Mouse (Mus musculus) hindbrain, postnatal 0 days (tissue): ENCODE data around the gene Cdc20. TPM values are rescaled to one million over a fixed set of nuclear protein-coding genes. Genes with fewer than 3 reads are reported as not detected.

ENCODE experiments used
- ATAC-seq: fragments of 200-750 bp; cut with Nextera tagmentation; 2 replicates; pipeline ENCODE4 v1.8.0; 2017; ENCODE audit warnings: mild to moderate bottlenecking, moderate TSS enrichment, moderate library complexity
- DNase-seq: peaks from one replicate; pipeline ENCODE4 v3.0.0-alpha.2; 2015; ENCODE audit warnings: low spot score
- H3K27ac ChIP-seq: fragments of 300-500 bp; sonication (generic); 2 replicates; pipeline ENCODE4 v1.5.1; 2014; ENCODE audit warnings: mild to moderate bottlenecking
- H3K27me3 ChIP-seq: fragments of 300-500 bp; sonication (generic); 2 replicates; pipeline ENCODE4 v1.6.1; 2014; ENCODE audit warnings: low read length, mixed read lengths; ENCODE audit not compliant: insufficient read depth
- H3K36me3 ChIP-seq: fragments of 300-500 bp; sonication (generic); 2 replicates; pipeline ENCODE4 v1.6.1; 2014; ENCODE audit warnings: low read length, mixed read lengths; ENCODE audit not compliant: insufficient read depth
- H3K4me1 ChIP-seq: fragments of 300-500 bp; sonication (generic); 2 replicates; pipeline ENCODE4 v1.6.1; 2014; ENCODE audit warnings: antibody characterized with exemption, low read length, mixed read lengths; ENCODE audit not compliant: insufficient read depth
- H3K4me2 ChIP-seq: fragments of 300-500 bp; sonication (generic); 2 replicates; pipeline ENCODE4 v1.6.1; 2014; ENCODE audit warnings: low read depth, mild to moderate bottlenecking, low read length, moderate library complexity, mixed read lengths
- H3K4me3 ChIP-seq: fragments of 300-500 bp; sonication (generic); 2 replicates; pipeline ENCODE4 v1.5.1; 2014; ENCODE audit warnings: low read length
- H3K9ac ChIP-seq: fragments of 300-500 bp; sonication (generic); replicated peaks from 2 replicates; pipeline ENCODE4 v1.6.1; 2014; ENCODE audit warnings: mild to moderate bottlenecking, low read length, moderate library complexity, mixed read lengths
- H3K9me3 ChIP-seq: fragments of 300-500 bp; sonication (generic); 2 replicates; pipeline ENCODE4 v1.6.1; 2016; ENCODE audit warnings: low read length, mixed read lengths
- CTCF ChIP-seq: IDR thresholded peaks from 2 replicates; pipeline ENCODE4 v1.5.1; 2016; ENCODE audit warnings: antibody characterized with exemption, control low read depth, low read depth
- WGBS: fragments of 180-500 bp; shearing (Covaris S2); extraction: QIAGEN DNeasy Blood & Tissue Kit; methylation state at CpG from one replicate; pipeline ENCODE4 v1.1.7; 2014; 5-methylcytosine and 5-hydroxymethylcytosine counted together
- polyA plus RNA-seq: library from polyadenylated mRNA; unstranded; fragments of >200 nt; fragmentation: Nextera tagmentation; extraction: Ambion mirVana; gene quantifications from 2 replicates; pipeline ENCODE4 v1.2.1, GENCODE M21; 2015
- total RNA-seq: library from RNA; depleted of rRNA; stranded (reverse); fragments of >200 nt; gene quantifications from 2 replicates; pipeline ENCODE4 v1.2.3, GENCODE M21; 2014

The Cdc20 gene
- total and polyA plus RNA-seq, 2 experiments from 2014 or later: 36.3 to 40.7 TPM

- WGBS: 68% methylated on average over 7 of the region's 7 CpGs
- Histone ChIP-seq H3K4me2 (peak overlapping the region; percentile 96; the same call in 1 of the 2 replicates), H3K9ac (0 out of 2 replicates have a peak overlapping the region, but pooled peaks have one; percentile 57), H3K27me3 (no peaks in the 10 kb centered on the region), H3K4me3 (no peak overlapping the region), H3K4me1 (peaks cover 15% of the 10 kb centered on the region), H3K9me3 (no peaks in the 10 kb centered on the region), H3K36me3 (peaks cover 12% of the 10 kb centered on the region), H3K27ac (no peak overlapping the region)
- DNase-seq (no peak), ATAC-seq (no peak)
- no peak for TF ChIP-seq CTCF
Measured at GRCm38 (mm10) chr4:118429215-118429895, 7.8 kb downstream of the Cdc20 start.

- H3K27me3 ChIP-seq: no peaks in the 10 kb centered on the region
- H3K9me3 ChIP-seq: no peaks in the 10 kb centered on the region
- no peak for TF ChIP-seq CTCF
- peak overlapping the region; percentile 50 for H3K4me3 ChIP-seq
- peak overlapping the region; percentile 57 for H3K9ac ChIP-seq
- peak overlapping the region; percentile 77; the same call in 1 of the 2 replicates for H3K27ac ChIP-seq
- H3K36me3 ChIP-seq: peaks cover 12% of the 10 kb centered on the region
- WGBS: 49% methylated on average over 15 of the region's 15 CpGs
- H3K4me2 ChIP-seq: peak overlapping the region; percentile 96
- DNase-seq (no peak), ATAC-seq (peak; percentile 4; the same call in 1 of the 2 replicates)
- peaks cover 15% of the 10 kb centered on the region for H3K4me1 ChIP-seq
Measured at GRCm38 (mm10) chr4:118428531-118429214, 8.5 kb downstream of the Cdc20 start.

- 1% methylated on average over 20 of the region's 31 CpGs for WGBS
- DNase-seq: peak; percentile 85
Measured at GRCm38 (mm10) chr4:118427768-118428451, 9.2 kb downstream of the Cdc20 start, which contains the start of gene Elovl1. Elovl1 (plus strand) TSS chr4:118428093.

GRCm38 (mm10) chr4:118427415-118427767 is 9.8 kb downstream of the Cdc20 start:
- Histone ChIP-seq H3K4me1 (peaks cover 15% of the 10 kb centered on the region), H3K9ac (peak overlapping the region; percentile 57), H3K4me3 (peak overlapping the region; percentile 50), H3K27ac (peak overlapping the region; percentile 77), H3K9me3 (no peaks in the 10 kb centered on the region), H3K27me3 (no peaks in the 10 kb centered on the region), H3K4me2 (peak overlapping the region; percentile 96), H3K36me3 (peaks cover 12% of the 10 kb centered on the region)
- ATAC-seq (no peak; the same call in 1 of the 2 replicates), DNase-seq (no peak)
- 2% methylated on average over 5 of the region's 5 CpGs for WGBS
- no peak for TF ChIP-seq CTCF

More at GRCm38 (mm10) chr4:118427768-118428451, 9.2 kb downstream of the Cdc20 start, which contains the start of gene Elovl1:
- Histone ChIP-seq H3K27ac (peak within 1 kb of the TSS; percentile 77), H3K9ac (peak within 1 kb of the TSS; percentile 57), H3K9me3 (no peaks in the 10 kb centered on the region), H3K4me3 (peak within 1 kb of the TSS; percentile 50), H3K4me2 (peak within 1 kb of the TSS; percentile 96), H3K36me3 (peaks cover 12% of the 10 kb centered on the region), H3K27me3 (no peaks in the 10 kb centered on the region), H3K4me1 (peaks cover 15% of the 10 kb centered on the region)
- TF ChIP-seq CTCF: peak; percentile 56
- ATAC-seq: peak; percentile 93

- peaks cover 13% of the 10 kb centered on the region; the same call in 1 of the 2 replicates for H3K36me3 ChIP-seq
- no peak for TF ChIP-seq CTCF
Measured at GRCm38 (mm10) chr4:118425374-118425773, 11.8 kb downstream of the Cdc20 start.

GRCm38 (mm10) chr4:118424541-118425160 is 12.5 kb downstream of the Cdc20 start:
- no peak overlapping the region for H3K4me2 ChIP-seq
- H3K9me3 ChIP-seq: no peaks in the 10 kb centered on the region
- no peak for ATAC-seq
- no peaks in the 10 kb centered on the region for H3K27me3 ChIP-seq
- no peak overlapping the region for H3K4me3 ChIP-seq
- peaks cover 17% of the 10 kb centered on the region; the same call in 1 of the 2 replicates for H3K36me3 ChIP-seq
- H3K27ac ChIP-seq: no peak overlapping the region
- no peak overlapping the region for H3K9ac ChIP-seq
- WGBS: 83% methylated on average over 4 of the region's 4 CpGs
- no peak for DNase-seq
- no peak for TF ChIP-seq CTCF
- H3K4me1 ChIP-seq: peaks cover 15% of the 10 kb centered on the region

More at GRCm38 (mm10) chr4:118425374-118425773, 11.8 kb downstream of the Cdc20 start:
- H3K4me1 ChIP-seq: peaks cover 15% of the 10 kb centered on the region
- H3K27me3 ChIP-seq: no peaks in the 10 kb centered on the region
- H3K9me3 ChIP-seq: no peaks in the 10 kb centered on the region
- H3K4me2 ChIP-seq: no peak overlapping the region
- DNase-seq (no peak), ATAC-seq (no peak)
- no peak overlapping the region for H3K27ac ChIP-seq
- no peak overlapping the region for H3K9ac ChIP-seq
- 69% methylated on average over 1 of the region's 1 CpGs for WGBS
- H3K4me3 ChIP-seq: no peak overlapping the region
